Mouse (Mus musculus) midbrain, embryonic 16.5 days (tissue): ENCODE measurements around the gene Lrrc23. TPM values are rescaled to one million over a fixed set of nuclear protein-coding genes. Genes with fewer than 3 reads are reported as not detected.
A peak's percentile ranks its signal among the peaks of the same experiment; 100 is the strongest.

Experiments
- ATAC-seq: fragments of 200-750 bp; cut with Nextera tagmentation; 2 replicates; pipeline ENCODE4 v1.8.0; 2017; ENCODE audit warnings: moderate TSS enrichment
- H3K27ac ChIP-seq: fragments of 300-500 bp; sonication (generic); 2 replicates; pipeline ENCODE4 v1.5.1; 2014; ENCODE audit warnings: mild to moderate bottlenecking, low read length, mixed read lengths
- H3K27me3 ChIP-seq: fragments of 300-500 bp; sonication (generic); 2 replicates; pipeline ENCODE4 v1.6.1; 2014; ENCODE audit warnings: low read depth, low read length, mixed read lengths; ENCODE audit not compliant: control insufficient read depth, insufficient read depth
- H3K36me3 ChIP-seq: fragments of 300-500 bp; sonication (generic); 2 replicates; pipeline ENCODE4 v1.6.1; 2014; ENCODE audit warnings: mild to moderate bottlenecking, low read length, moderate library complexity, mixed read lengths; ENCODE audit not compliant: control insufficient read depth, insufficient read depth
- H3K4me1 ChIP-seq: fragments of 300-500 bp; sonication (generic); 2 replicates; pipeline ENCODE4 v1.6.1; 2014; ENCODE audit warnings: mild to moderate bottlenecking, low read length, mixed read lengths; ENCODE audit not compliant: control insufficient read depth, insufficient read depth
- H3K4me2 ChIP-seq: fragments of 300-500 bp; sonication (generic); 2 replicates; pipeline ENCODE4 v1.6.1; 2014; ENCODE audit warnings: mild to moderate bottlenecking, low read length, mixed read lengths
- H3K4me3 ChIP-seq: fragments of 300-500 bp; sonication (generic); 2 replicates; pipeline ENCODE4 v1.5.1; 2014; ENCODE audit warnings: low read depth, mild to moderate bottlenecking, low read length, moderate library complexity, mixed read lengths
- H3K9ac ChIP-seq: fragments of 300-500 bp; sonication (generic); 2 replicates; pipeline ENCODE4 v1.6.1; 2014; ENCODE audit warnings: low read depth, low read length, mixed read lengths
- H3K9me3 ChIP-seq: fragments of 300-500 bp; sonication (generic); replicated peaks from 2 replicates; pipeline ENCODE4 v1.6.1; 2014; ENCODE audit warnings: mild to moderate bottlenecking, low read length, mixed read lengths; ENCODE audit not compliant: control insufficient read depth, poor library complexity, severe bottlenecking
- WGBS: fragments of 180-500 bp; shearing (Covaris S2); extraction: QIAGEN DNeasy Blood & Tissue Kit; methylation state at CpG from one replicate; pipeline ENCODE4 v1.1.7; 2014; 5-methylcytosine and 5-hydroxymethylcytosine counted together
- polyA plus RNA-seq: library from polyadenylated mRNA; unstranded; fragments of >200 nt; fragmentation: Nextera tagmentation; extraction: Ambion mirVana; gene quantifications from 2 replicates; pipeline ENCODE4 v1.2.1, GENCODE M21; 2015

Gene Lrrc23
- polyA plus RNA-seq, 1 experiment from 2014 or later: 5.7 TPM

DNA sequence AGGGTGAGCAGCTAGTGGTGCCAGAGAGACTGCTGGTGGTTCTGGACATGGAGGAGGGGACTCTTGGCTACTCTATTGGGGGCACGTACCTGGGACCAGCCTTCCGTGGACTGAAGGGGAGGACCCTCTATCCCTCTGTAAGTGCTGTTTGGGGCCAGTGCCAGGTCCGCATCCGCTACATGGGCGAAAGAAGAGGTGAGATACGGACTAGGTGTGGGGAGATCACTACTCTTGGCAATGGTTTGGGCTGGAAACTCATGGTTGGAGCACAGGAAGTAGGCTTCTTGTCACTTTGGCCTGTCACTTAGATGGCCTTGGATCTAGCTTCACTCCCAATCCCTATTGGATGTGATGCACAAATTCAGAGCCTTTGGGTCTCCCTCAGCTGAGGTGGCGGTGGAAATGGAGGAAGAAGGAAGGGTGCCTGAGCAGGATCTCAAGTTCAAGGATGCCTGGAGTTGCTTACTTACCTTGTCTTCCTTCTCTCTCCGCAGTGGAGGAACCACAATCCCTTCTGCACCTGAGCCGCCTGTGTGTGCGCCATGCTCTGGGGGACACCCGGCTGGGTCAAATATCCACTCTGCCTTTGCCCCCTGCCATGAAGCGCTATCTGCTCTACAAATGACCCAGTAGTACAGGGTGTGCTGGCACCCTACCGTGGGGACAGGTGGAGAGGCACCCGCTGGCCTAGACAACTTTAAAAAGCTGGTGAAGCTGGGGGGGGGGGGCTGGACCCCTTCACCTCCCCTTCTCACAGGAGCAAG lies 30.4 kb upstream of the Lrrc23 start:
- Histone ChIP-seq H3K9me3 (no peaks in the 10 kb centered on the region), H3K4me1 (peaks cover 48% of the 10 kb centered on the region), H3K27me3 (no peaks in the 10 kb centered on the region), H3K27ac (peak overlapping the region; percentile 79), H3K9ac (peak overlapping the region; percentile 68), H3K4me3 (peak overlapping the region; percentile 54), H3K36me3 (peaks cover 6% of the 10 kb centered on the region; the same call in 1 of the 2 replicates), H3K4me2 (peak overlapping the region; percentile 88)
- WGBS: 44% methylated on average over 14 of the region's 14 CpGs
- ATAC-seq: no peak

DNA sequence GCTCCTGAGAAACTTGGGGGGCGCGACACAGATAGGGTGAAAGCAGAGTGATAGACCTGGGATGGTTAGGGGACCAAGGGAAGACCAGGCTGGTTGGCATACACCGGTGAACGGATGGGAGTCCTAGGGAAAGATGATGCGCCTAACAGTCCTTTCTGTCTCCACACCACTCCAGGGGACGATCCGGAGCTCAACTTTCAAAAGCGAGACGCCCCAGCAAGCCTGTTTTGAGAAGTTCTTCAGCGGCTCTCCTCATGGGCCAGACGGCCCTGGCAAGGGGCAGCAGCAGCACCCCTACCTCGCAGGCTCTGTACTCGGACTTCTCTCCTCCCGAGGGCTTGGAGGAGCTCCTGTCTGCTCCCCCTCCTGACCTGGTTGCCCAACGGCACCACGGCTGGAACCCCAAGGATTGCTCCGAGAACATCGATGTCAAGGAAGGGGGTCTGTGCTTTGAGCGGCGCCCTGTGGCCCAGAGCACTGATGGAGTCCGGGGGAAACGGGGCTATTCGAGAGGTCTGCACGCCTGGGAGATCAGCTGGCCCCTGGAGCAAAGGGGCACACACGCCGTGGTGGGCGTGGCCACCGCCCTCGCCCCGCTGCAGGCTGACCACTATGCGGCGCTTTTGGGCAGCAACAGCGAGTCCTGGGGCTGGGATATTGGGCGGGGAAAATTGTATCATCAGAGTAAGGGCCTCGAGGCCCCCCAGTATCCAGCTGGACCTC lies 29.7 kb upstream of the Lrrc23 start:
- no peak for ATAC-seq
- WGBS: under 1% methylated on average over 35 of the region's 35 CpGs
- H3K27ac ChIP-seq: peak overlapping the region; percentile 79

DNA sequence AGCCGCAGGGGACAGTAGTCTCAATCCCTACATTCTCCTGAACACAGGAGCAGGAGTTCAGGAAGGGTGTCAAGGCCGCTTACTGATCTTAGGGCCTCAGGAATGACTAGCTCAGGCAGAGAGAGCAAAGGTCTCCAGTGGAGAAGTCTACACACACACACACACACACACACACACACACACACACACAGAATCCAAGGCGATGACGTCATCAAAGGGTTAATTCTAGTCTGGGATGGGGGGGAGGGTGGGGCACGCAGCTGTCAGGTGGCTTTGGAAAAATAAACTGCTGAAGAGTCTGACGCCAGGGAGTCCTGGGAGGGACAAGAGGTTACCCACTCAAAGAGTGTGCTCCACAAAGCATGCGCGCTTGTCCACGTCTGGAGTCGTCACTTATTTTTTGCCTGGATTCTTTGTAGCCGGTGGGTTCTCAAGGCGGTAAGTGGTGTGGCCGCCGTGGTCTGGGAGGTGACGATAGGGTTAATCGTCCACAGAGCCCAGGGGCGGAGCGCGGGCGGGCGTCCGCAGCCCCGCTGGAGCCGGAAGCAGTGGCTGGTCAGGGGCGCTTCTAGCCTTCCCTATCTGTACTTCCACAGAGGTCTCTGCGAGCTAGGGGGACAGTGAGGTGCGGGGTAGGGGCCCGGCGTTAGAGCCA lies 29.0 kb upstream of the Lrrc23 start, which contains the start of gene Spsb2:
Gene Spsb2 (plus strand): TSS at position 304 of the 655 bp plus-strand sequence.
- H3K9ac ChIP-seq: peak within 1 kb of the TSS; percentile 68
- no peaks in the 10 kb centered on the region for H3K9me3 ChIP-seq
- H3K4me1 ChIP-seq: peaks cover 41% of the 10 kb centered on the region
- 5% methylated on average over 28 of the region's 29 CpGs for WGBS
- peak within 1 kb of the TSS; percentile 88 for H3K4me2 ChIP-seq
- peaks cover 6% of the 10 kb centered on the region; the same call in 1 of the 2 replicates for H3K36me3 ChIP-seq
- peak within 1 kb of the TSS; percentile 54 for H3K4me3 ChIP-seq
- H3K27ac ChIP-seq: peak within 1 kb of the TSS; percentile 79
- no peaks in the 10 kb centered on the region for H3K27me3 ChIP-seq
- ATAC-seq: peak; percentile 3; the same call in 1 of the 2 replicates

More for the DNA sequence above, 29.7 kb upstream of the Lrrc23 start:
- H3K27me3 ChIP-seq: no peaks in the 10 kb centered on the region
- peaks cover 6% of the 10 kb centered on the region; the same call in 1 of the 2 replicates for H3K36me3 ChIP-seq
- peak overlapping the region; percentile 88 for H3K4me2 ChIP-seq
- peak overlapping the region; percentile 68 for H3K9ac ChIP-seq
- peak overlapping the region; percentile 54 for H3K4me3 ChIP-seq
- peaks cover 42% of the 10 kb centered on the region for H3K4me1 ChIP-seq
- H3K9me3 ChIP-seq: no peaks in the 10 kb centered on the region

DNA sequence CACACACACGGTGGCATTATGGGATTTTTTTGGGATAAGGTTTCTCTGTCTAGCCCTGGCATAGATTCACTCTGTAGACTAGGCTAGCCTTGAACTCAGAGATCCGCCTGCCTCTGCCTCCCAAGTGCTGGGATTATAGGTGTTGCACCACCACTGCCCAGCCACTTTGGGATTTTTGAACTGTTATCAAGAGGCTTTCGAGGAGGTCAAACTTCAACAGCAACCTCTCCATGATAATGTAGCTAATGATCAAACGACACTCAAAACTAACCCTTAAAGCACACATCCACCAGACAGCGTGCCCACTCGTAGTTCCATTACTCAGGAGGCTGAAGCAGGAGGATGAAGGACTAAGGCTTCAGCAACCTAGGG lies 28.4 kb upstream of the Lrrc23 start:
- H3K4me1 ChIP-seq: peaks cover 41% of the 10 kb centered on the region
- no peak for ATAC-seq
- H3K9me3 ChIP-seq: no peaks in the 10 kb centered on the region; the same call in 1 of the 2 replicates
- 88% methylated on average over 6 of the region's 6 CpGs for WGBS
- H3K36me3 ChIP-seq: peaks cover 6% of the 10 kb centered on the region; the same call in 1 of the 2 replicates
- H3K9ac ChIP-seq: peak overlapping the region; percentile 68; the same call in 1 of the 2 replicates
- peak overlapping the region; percentile 88 for H3K4me2 ChIP-seq
- H3K27me3 ChIP-seq: no peaks in the 10 kb centered on the region
- H3K4me3 ChIP-seq: peak overlapping the region; percentile 54
- H3K27ac ChIP-seq: no peak overlapping the region

DNA sequence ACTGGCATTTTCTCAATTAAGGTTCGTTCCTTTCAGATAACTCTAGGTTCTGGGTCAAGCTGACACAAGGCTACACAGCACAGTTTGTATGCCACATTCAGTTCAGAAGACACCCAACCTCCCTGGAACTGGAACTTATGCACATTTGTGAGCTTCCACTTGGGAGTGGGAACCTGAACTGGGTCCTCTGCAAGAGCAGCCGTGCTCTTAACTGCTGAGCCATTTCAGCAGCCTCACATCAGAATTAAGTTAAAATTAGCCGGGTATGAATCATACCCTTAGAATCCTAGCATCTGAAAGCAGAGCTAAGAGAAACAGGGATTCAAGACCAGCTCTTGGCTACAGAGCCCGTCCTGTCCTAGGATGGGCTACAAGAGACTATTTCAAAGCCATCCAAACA lies 27.8 kb upstream of the Lrrc23 start:
- 92% methylated on average over 4 of the region's 4 CpGs for WGBS
- Histone ChIP-seq H3K4me1 (peaks cover 38% of the 10 kb centered on the region), H3K4me2 (no peak overlapping the region), H3K27me3 (no peaks in the 10 kb centered on the region), H3K9ac (no peak overlapping the region), H3K27ac (no peak overlapping the region), H3K4me3 (no peak overlapping the region), H3K9me3 (no peaks in the 10 kb centered on the region; the same call in 1 of the 2 replicates), H3K36me3 (peaks cover 6% of the 10 kb centered on the region; the same call in 1 of the 2 replicates)
- no peak for ATAC-seq

DNA sequence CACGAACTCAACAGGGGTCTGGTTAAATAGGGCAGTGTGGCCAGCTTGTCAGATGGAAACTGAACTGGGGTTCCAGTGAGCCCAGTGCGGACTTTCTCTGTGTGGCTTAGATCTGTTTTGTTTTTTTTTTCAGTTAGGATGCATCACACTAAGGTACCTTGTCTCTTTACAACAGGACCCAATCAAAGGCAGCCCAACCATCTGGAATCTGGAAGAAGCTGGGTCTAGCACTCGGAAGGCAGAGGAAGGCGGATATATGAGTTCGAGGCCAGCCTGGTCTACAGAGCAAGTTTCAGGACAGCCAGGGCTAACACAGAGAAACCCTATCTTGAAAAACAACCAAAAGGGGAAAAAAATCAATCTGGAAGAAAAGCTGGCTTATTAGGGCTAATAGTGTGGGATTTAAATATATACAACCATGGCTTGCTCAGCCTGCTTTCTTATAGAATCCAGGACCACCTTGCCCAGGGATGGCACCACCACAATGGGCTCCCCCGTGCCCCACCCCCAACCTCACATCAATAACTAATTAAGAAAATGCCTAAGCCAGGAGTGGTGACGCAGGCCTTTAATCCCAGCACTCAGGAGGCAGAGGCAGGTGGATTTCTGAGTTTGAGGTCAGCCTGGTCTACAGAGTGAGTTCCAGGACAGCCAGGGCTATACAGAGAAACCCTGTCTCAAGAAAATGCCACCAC lies 27.1 kb upstream of the Lrrc23 start:
- H3K4me2 ChIP-seq: peak overlapping the region; percentile 71
- H3K9me3 ChIP-seq: no peaks in the 10 kb centered on the region; the same call in 1 of the 2 replicates
- peak overlapping the region; percentile 41; the same call in 1 of the 2 replicates for H3K4me3 ChIP-seq
- H3K4me1 ChIP-seq: peaks cover 32% of the 10 kb centered on the region
- ATAC-seq: no peak
- peak overlapping the region; percentile 90 for H3K27ac ChIP-seq
- no peaks in the 10 kb centered on the region for H3K27me3 ChIP-seq
- WGBS: 71% methylated on average over 7 of the region's 7 CpGs
- peaks cover 3% of the 10 kb centered on the region; the same call in 1 of the 2 replicates for H3K36me3 ChIP-seq
- H3K9ac ChIP-seq: peak overlapping the region; percentile 30; the same call in 1 of the 2 replicates

DNA sequence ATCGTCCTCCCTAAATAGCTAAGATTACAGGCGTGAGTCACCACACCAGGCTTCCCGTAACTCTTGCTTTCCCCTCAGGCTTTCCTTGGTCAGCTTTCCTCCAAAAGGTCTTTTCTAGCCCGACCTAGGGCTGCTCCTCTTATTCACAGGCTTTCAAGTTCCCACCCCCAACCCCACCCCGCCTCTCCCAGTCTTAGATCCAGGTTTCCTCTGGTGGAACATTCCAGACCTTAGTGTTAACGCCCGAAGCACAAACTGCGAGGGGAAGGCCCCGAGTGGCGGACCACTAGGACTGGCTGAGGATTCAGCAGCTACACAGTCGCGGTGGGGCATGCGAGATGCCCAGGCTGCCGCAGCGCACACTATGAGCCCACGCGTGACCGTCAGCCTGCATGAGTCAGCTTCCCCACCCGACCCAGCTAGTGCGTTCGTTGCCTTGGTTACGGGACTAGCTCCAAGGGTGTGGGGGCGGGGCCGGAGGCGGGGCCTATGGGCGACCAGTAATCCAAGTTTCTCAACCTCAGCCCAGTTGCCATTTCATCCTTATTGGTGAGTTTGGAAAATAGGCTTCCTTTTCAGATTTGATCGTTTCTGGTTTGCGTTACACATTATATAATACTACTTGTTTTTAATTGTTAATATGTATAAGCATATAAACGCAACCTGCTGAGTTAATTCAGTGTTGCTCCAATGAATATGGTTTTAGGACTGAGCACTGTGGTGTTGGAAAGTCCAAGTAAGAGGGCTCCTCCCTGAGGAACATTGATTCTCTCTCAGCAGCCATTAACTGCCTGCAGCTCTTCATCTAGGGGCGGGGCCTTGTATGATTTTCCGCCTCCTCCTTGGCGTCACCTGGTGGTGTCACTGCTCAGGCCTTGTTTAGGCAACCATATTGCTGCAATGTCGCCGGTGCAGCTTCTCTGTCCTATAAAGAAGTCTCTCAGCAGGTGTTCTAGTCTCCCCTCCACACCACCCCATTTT lies 26.1 kb upstream of the Lrrc23 start:
- Histone ChIP-seq H3K27me3 (no peaks in the 10 kb centered on the region), H3K4me3 (peak overlapping the region; percentile 41), H3K4me2 (peak overlapping the region; percentile 71), H3K36me3 (no peaks in the 10 kb centered on the region), H3K9me3 (no peaks in the 10 kb centered on the region; the same call in 1 of the 2 replicates), H3K27ac (peak overlapping the region; percentile 90), H3K4me1 (peaks cover 32% of the 10 kb centered on the region), H3K9ac (peak overlapping the region; percentile 67)
- peak; percentile 90 for ATAC-seq
- 3% methylated on average over 34 of the region's 34 CpGs for WGBS
